Mouse (Mus musculus) gastrocnemius, adult 2 months (tissue): ENCODE measurements around the gene Tbc1d30. TPM values are rescaled to one million over a fixed set of nuclear protein-coding genes. Genes with fewer than 3 reads are reported as not detected.

Source experiments
- DNase-seq: peaks from one replicate; pipeline ENCODE4 v3.0.0; 2022
- H3K27ac ChIP-seq: fragments of 200-600 bp; 2 replicates; pipeline ENCODE4 v1.8.1; 2022; ENCODE audit warnings: mild to moderate bottlenecking
- H3K4me3 ChIP-seq: fragments of 200-600 bp; 2 replicates; pipeline ENCODE4 v1.8.1; 2022; ENCODE audit warnings: mild to moderate bottlenecking, moderate library complexity
- CTCF ChIP-seq: fragments of 200-600 bp; IDR thresholded peaks from 2 replicates; pipeline ENCODE4 v1.8.1; 2022; ENCODE audit warnings: antibody characterized with exemption, mild to moderate bottlenecking, moderate library complexity
- intact Hi-C: fragments of 180-260 bp; cut with DNase I; formaldehyde crosslinking; loops from one replicate; pipeline ENCODE4 v1.15.1; 2025
- total RNA-seq, 2 experiments: library from RNA; stranded (reverse); gene quantifications; 2 replicates each; pipeline ENCODE4 v1.2.3; 2021

Tbc1d30 gene
- total RNA-seq, 2 experiments from 2014 or later = 0.20 to 0.36 TPM

DNA sequence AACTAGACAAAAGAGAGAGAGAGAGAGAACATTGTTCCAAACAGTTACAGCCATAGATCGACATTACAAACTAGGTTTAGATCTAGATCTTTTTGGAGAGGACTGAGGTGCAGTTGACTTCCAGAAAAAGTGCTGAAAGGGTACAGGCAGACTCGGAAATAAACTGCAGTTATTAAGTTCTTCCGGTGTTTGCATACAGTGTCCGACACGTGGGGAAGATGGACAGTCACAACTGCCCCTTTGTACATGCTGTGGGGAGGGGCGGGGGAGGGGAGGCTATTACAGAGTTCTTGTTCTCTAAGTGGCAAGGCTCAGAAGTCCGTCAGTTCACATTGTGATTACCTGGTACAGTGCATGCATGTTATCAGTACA lies 86.9 kb downstream of the Tbc1d30 start:
- DNase-seq = no peak
- intact Hi-C loops = no loop called here
- H3K27ac ChIP-seq = no peak overlapping the region
- no peak for TF ChIP-seq CTCF
- no peak overlapping the region for H3K4me3 ChIP-seq

DNA sequence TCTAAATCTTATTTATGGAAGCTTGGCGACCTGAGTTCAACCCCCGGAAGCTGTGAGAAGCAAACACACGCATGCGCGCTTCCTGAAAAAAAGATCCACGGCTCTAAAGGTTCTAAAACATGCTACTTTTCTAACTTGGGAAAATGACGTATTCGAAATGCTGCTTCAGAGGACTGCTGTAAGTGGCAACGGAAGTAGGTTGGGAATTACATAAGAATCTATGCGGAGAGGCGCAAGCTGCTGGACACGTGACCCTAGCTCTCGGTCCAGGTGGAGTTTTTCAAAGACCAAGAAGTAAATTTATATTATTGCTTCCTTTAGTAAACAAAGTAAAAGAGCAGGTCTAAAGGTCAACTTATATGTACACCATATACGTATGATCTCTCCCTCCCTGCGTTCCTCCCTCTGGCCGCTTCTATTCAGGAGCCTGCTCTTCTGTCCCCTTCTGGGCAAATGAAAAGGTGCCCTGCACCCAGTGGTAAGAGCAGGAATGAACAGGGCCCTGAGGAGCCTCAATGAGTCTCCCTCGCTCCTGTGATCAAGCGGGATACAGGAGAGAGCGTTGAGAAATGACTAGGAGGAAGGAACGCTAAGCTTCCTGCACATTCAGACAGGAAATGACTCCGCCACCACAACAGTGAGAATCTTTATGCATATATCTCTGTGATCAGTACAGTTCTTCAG lies 87.4 kb downstream of the Tbc1d30 start:
- DNase-seq = no peak
- intact Hi-C loops = no loop called here
- no peak for TF ChIP-seq CTCF
- Histone ChIP-seq H3K27ac (no peak overlapping the region), H3K4me3 (peak overlapping the region; percentile 32)

DNA sequence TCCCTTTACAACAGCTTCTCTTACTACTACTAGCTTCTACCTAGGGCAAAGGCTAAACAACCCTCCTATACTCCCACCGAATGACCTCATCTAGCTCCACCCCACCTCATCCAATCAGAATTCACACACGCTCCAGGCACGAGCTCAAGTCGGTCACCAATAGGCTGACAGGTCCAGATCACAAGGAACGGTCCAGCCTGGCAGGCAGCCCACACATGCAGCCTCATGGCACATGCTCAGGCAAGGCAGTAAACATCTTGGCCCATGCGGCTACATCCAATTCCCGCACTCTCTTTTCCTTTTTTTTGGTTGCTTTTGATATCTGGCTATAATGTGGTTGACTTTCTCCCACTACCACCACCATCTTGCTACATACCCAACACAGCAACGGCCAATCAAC lies 88.9 kb downstream of the Tbc1d30 start:
- TF ChIP-seq CTCF = no peak
- Histone ChIP-seq H3K27ac (no peak overlapping the region), H3K4me3 (no peak overlapping the region)
- no peak for DNase-seq
- intact Hi-C loops = no loop called here

DNA sequence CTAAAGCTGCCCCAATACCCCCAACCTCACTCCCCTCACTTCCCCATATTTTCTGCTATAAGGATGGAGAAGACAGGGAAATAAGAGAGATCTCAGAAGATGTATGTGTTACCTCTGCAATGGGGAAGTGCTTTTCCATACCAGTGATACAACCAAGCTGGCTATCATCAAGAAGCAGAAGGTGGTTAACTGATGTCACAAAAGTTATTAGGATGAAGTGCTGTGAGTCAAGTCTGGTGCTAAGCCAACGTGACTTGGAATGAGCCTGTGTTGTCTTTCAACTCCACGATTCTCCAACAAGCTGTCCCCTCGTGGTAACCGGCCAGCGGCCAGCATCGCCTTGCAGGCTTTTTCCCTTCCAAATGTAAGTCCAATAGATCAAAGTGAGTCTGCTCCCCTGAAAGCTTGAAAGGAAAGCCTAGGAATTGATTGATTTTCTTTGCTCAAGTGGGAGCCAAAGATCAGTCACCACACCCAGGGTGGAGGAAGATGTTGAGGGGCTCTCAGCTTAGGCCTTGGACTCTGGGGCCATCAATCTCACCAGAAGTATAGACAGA lies 90.0 kb downstream of the Tbc1d30 start:
- Histone ChIP-seq H3K4me3 (no peak overlapping the region), H3K27ac (no peak overlapping the region)
- DNase-seq = no peak
- intact Hi-C loops = no loop called here
- TF ChIP-seq CTCF = no peak

DNA sequence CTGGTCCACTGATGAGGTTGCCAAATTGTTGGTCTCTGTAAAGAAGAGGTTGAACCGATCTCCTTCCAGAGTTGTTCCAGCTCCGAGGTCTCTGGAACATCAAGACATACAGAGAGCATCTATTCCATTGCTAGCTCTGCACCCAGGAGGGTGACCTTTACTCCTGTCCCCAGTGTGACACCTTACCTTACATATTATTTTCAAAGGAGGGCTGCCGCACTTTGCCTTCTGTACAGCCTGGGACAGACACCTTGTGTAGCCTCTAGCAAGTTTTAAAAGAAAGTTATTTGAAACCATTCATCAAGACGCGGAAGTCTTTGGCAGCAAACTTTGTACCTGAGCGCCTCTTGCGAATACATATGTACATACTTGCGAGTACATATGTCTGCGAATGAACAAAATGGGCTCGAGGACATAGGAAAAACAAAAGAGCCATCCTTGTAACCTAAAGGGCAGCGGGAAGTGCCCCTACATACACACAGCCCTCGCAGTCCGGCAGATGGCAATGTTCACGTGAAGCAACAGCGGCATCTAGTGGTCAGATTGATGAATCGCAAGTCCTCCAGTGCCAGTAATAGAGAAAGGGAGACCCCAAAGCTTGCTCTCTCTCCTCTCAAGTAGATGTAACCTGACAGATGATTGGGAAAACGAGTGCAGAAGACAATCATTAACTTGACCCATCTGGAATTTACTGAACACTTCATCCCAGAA lies 94.8 kb downstream of the Tbc1d30 start:
- intact Hi-C loops = loop anchor here (1.0 to 5.0 kb wide), 2 partner anchors 224 to 318 kb away; partner anchors contain the start of gene Wif1
- peak; percentile 59 for DNase-seq
- no peak overlapping the region for H3K27ac ChIP-seq
- H3K4me3 ChIP-seq = no peak overlapping the region
- TF ChIP-seq CTCF = no peak; the same call in none of the 2 replicates

DNA sequence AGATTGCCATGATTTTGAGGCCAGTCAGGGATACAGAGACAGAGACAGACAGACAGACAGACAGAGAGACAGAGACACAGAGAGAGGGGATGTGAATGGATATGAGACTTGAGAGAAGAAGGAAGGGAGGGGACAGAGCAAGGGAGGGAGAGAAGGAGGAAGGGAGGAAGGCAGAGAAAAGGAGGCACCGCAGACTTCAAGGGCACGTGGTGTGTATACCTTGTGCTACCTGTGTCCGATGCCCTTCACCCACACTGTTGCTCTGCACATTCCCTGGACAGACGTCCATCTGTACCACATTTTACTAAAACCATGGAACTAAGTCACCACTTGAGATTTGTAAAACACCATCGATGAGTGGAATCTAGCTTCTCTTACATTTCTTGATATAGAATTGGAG lies 95.6 kb downstream of the Tbc1d30 start:
- intact Hi-C loops = loop anchor here (5.0 kb wide), 1 partner anchor 223 kb away; the partner anchor contains the start of gene Wif1
- TF ChIP-seq CTCF = no peak
- DNase-seq = no peak
- no peak overlapping the region for H3K4me3 ChIP-seq
- H3K27ac ChIP-seq = no peak overlapping the region

DNA sequence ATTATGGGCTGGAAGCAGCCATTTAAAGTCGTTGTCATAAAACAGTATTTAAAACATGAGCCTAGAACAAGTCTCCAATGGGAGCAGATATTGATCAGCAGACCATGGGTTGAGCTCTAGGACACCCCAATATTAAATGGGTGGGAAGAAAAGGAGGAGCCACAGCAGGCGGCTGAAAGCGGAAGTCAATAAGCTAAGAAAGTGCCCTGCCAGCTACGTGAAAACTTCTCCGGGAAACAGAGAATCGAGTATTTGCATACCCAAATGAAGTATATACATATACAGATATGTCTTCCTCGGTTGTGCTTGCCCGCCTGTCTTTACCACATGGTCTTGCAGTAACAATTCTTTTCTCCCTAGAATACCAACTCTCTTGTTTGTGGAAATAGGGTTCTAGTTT lies 96.7 kb downstream of the Tbc1d30 start:
- no peak for TF ChIP-seq CTCF
- intact Hi-C loops = no loop called here
- Histone ChIP-seq H3K4me3 (no peak overlapping the region), H3K27ac (no peak overlapping the region)
- DNase-seq = no peak

DNA sequence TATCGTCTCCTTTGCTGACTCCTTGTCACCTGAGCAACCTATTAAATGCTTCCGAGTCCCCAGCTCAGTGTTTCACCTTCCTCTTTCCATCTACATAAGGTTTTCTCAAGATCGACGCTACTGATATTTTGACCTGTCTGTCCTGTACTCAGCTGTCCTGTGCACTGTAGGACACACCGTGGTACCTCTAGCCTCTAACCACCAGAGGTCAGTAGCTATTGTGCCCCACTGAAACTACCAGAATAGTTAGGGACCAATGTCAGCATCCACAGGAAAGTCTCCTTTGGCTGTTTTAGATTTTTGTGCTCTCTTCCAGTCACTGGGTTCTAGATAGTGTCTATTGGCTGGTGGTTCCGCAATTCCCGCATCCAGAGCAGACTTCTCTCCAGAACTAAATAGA lies 98.3 kb downstream of the Tbc1d30 start:
- intact Hi-C loops = no loop called here
- no peak overlapping the region for H3K4me3 ChIP-seq
- DNase-seq = no peak
- peak; percentile 24; the same call in 1 of the 2 replicates for TF ChIP-seq CTCF
- no peak overlapping the region for H3K27ac ChIP-seq

DNA sequence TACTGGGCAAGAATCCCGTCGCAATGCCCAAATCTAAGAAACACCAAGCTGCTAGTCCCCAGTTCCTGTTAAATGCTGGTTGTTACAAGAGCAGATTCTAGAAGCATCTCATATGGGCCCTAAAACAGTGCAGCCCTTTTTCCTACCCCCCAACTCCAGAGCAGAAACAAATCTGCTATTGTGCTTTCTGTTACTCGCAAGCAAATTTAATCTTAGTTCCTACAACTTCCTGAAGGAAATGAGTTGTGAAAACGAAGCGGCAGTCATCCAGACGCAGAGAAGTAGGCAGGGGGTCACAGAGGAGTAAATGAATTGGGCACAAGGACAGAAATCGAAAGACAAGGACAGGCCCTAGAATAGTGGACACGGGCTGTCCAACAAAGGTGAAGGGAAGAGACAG lies 99.9 kb downstream of the Tbc1d30 start:
- no peak overlapping the region for H3K4me3 ChIP-seq
- no peak overlapping the region for H3K27ac ChIP-seq
- no peak for DNase-seq
- TF ChIP-seq CTCF = no peak
- intact Hi-C loops = no loop called here

DNA sequence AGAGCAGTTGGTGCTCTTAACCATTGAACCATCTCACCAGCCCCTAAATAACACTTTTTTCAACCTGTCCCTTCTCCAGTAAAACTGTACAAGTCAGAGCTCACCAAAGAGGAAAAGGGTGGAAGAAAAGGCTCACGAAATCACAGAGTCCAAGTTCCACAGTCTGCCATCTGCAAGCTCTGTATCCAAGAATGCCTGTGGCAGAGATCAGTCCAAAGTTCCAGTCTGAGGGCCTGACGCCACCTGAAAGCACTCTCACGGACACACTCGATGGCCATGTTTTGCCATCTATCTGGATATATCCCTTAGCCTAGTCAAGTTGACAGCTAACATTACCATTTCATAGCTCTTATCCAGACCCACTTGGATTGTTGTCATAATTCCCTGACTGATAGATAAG lies 101.3 kb downstream of the Tbc1d30 start:
- no peak for TF ChIP-seq CTCF
- intact Hi-C loops = no loop called here
- no peak overlapping the region for H3K4me3 ChIP-seq
- DNase-seq = no peak
- H3K27ac ChIP-seq = no peak overlapping the region

DNA sequence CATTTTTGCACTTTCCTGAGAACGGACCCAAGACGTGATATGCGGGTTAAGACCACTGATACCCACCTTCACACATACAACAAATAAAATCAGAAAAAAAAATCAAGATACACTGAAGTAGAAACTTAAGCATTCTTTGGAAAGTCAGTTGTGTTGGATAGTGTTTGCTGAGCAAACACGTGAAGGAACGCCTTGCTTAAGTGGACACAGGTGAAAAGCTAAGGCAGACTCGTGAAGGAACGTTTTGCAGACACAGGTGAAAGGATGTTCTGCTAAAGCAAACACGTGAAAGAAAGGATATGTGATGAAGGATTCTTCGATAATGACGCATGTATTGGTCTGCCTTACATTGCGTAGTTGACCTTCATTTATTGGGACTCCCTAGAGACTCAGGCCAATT lies 103.5 kb downstream of the Tbc1d30 start:
- no peak overlapping the region for H3K27ac ChIP-seq

DNA sequence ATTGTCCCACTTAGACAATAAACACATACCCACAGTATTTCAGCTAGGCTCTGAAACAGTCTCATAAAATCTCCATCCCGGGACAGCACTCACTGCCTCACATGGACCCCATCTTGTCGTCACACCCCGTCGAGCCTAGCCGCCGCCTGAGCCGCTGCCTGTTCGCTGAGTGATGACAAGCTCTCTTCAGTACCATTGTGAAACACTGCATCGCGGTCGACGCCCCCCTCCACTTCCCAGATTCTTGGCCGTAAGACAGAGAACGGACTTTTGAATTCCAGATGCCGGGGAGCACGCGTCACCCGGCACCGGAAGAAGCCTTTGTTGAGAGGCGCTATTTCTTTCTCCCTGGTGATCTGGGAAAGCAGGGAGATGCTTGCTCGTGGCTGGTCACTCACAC lies 104.1 kb downstream of the Tbc1d30 start:
- no peak overlapping the region for H3K27ac ChIP-seq
- TF ChIP-seq CTCF = no peak

More for the DNA sequence above, 103.5 kb downstream of the Tbc1d30 start:
- DNase-seq = no peak
- intact Hi-C loops = no loop called here
- H3K4me3 ChIP-seq = no peak overlapping the region
- no peak for TF ChIP-seq CTCF

DNA sequence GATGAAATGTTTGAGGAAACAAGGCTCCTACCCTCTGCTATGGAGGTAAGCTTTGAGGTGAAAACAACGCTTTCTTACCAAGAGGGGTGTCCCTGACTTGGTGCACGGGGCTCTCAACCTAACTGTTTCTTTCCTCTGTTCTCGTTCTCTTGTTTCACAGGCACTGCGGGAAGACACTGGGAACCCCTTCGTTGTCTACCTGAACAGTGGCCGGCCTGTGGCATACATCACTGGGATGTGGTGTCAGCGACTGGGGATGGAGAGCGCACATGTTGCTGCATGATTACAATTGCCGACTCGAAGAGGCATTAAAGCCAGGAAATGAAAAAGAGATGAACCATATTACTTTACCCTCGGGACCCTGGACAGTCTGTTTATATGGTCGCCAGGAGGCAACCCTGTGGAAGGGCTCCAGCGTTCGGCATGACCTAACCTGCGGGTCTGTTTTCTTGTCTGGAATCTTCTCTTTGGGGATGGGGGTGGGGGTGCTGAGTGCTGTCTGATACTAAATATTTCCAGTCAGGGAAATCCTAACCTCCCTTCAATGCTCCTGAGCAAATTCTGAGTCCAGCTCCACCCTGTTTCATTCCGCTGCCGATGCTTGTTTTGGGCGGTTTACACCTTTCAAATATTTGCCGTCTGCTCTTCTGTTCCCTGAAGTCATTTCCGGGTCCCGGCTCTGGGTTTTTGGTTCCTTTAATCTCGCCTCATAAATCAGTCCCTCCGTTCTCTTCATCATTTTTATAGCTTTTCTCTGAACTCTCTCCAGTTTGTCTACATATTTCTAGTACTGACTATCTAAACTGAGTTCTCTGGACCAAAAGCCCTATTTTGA lies 107.5 kb downstream of the Tbc1d30 start:
- TF ChIP-seq CTCF = no peak
- intact Hi-C loops = no loop called here
- no peak for DNase-seq
- no peak overlapping the region for H3K4me3 ChIP-seq
- H3K27ac ChIP-seq = no peak overlapping the region

More for the DNA sequence above, 104.1 kb downstream of the Tbc1d30 start:
- DNase-seq = no peak
- intact Hi-C loops = no loop called here
- no peak overlapping the region for H3K4me3 ChIP-seq
